Mouse (Mus musculus): Measurements from ENCODE around the gene Aspa. TPM values are rescaled to one million over a fixed set of nuclear protein-coding genes. Genes with fewer than 3 reads are reported as not detected.

Aspa gene
- polyA plus RNA-seq (2012; rRNA removed): 3.1 and 3.6 TPM in 2 replicates

GRCm38 (mm10) chr11:73329442-73329841 is at the start of gene Aspa, which contains the start of the genes Gm49340 and Spata22:
Gene Aspa, minus strand, starts transcription at chr11:73329596.
Gene Gm49340, plus strand, starts transcription at chr11:73329741.
Gene Spata22, plus strand, starts transcription at chr11:73329741.
- Histone ChIP-seq H3K4me1 (ENCODE audit: control insufficient read depth, insufficient read depth, low read length) (peaks cover 2% of the 10 kb centered on the region; the same call in 1 of the 2 replicates), H3K27ac (ENCODE audit: control insufficient read depth, insufficient read depth, low read depth, low read length) (peak within 1 kb of the TSS; percentile 83), H3K27me3 (ENCODE audit: control insufficient read depth, insufficient read depth, low read length) (no peaks in the 10 kb centered on the region), H3K36me3 (ENCODE audit: control insufficient read depth, insufficient read depth, low read length) (no peaks in the 10 kb centered on the region), H3K4me3 (ENCODE audit: control insufficient read depth, low read depth, low read length) (peak within 1 kb of the TSS; percentile 89)
- TF ChIP-seq POLR2A (IDR thresholded peaks at IDR 0.05; ENCODE audit: control insufficient read depth, low read depth, low read length): peak; percentile 57; the same call in 1 of the 2 replicates
- TF ChIP-seq CTCF (IDR thresholded peaks at IDR 0.05; ENCODE audit: control insufficient read depth, insufficient read depth, insufficient replicate concordance, low read depth, low read length): no peak

GRCm38 (mm10) chr11:73370946-73371345 is 41.5 kb upstream of the Aspa start, which contains the start of gene Olfr376:
Gene Olfr376, plus strand, starts transcription at chr11:73371246.
- Histone ChIP-seq H3K4me3 (ENCODE audit: control insufficient read depth, low read depth, low read length) (no peak within 1 kb of the TSS), H3K36me3 (ENCODE audit: control insufficient read depth, insufficient read depth, low read length) (no peaks in the 10 kb centered on the region), H3K4me1 (ENCODE audit: control insufficient read depth, insufficient read depth, low read length) (no peaks in the 10 kb centered on the region), H3K27me3 (ENCODE audit: control insufficient read depth, insufficient read depth, low read length) (no peaks in the 10 kb centered on the region), H3K27ac (ENCODE audit: control insufficient read depth, insufficient read depth, low read depth, low read length) (no peak within 1 kb of the TSS)
- no peak for TF ChIP-seq POLR2A (IDR thresholded peaks at IDR 0.05; ENCODE audit: control insufficient read depth, low read depth, low read length)
- no peak for TF ChIP-seq CTCF (IDR thresholded peaks at IDR 0.05; ENCODE audit: control insufficient read depth, insufficient read depth, insufficient replicate concordance, low read depth, low read length)

GRCm38 (mm10) chr11:73350483-73350882 is 21.1 kb upstream of the Aspa start, which contains the start of gene Olfr20:
Gene Olfr20, plus strand, starts transcription at chr11:73350783.
- Histone ChIP-seq H3K4me1 (ENCODE audit: control insufficient read depth, insufficient read depth, low read length) (no peaks in the 10 kb centered on the region), H3K27me3 (ENCODE audit: control insufficient read depth, insufficient read depth, low read length) (no peaks in the 10 kb centered on the region), H3K36me3 (ENCODE audit: control insufficient read depth, insufficient read depth, low read length) (no peaks in the 10 kb centered on the region), H3K27ac (ENCODE audit: control insufficient read depth, insufficient read depth, low read depth, low read length) (no peak within 1 kb of the TSS), H3K4me3 (ENCODE audit: control insufficient read depth, low read depth, low read length) (no peak within 1 kb of the TSS)
- no peak for TF ChIP-seq CTCF (IDR thresholded peaks at IDR 0.05; ENCODE audit: control insufficient read depth, insufficient read depth, insufficient replicate concordance, low read depth, low read length)
- no peak for TF ChIP-seq POLR2A (IDR thresholded peaks at IDR 0.05; ENCODE audit: control insufficient read depth, low read depth, low read length)

- Histone ChIP-seq H3K27me3 (ENCODE audit: control insufficient read depth, insufficient read depth, low read length) (no peaks in the 10 kb centered on the region), H3K4me3 (ENCODE audit: control insufficient read depth, low read depth, low read length) (no peak overlapping the region), H3K36me3 (ENCODE audit: control insufficient read depth, insufficient read depth, low read length) (no peaks in the 10 kb centered on the region), H3K4me1 (ENCODE audit: control insufficient read depth, insufficient read depth, low read length) (no peaks in the 10 kb centered on the region), H3K27ac (ENCODE audit: control insufficient read depth, insufficient read depth, low read depth, low read length) (no peak overlapping the region)
- TF ChIP-seq CTCF (IDR thresholded peaks at IDR 0.05; ENCODE audit: control insufficient read depth, insufficient read depth, insufficient replicate concordance, low read depth, low read length) (no peak), POLR2A (IDR thresholded peaks at IDR 0.05; ENCODE audit: control insufficient read depth, low read depth, low read length) (no peak)
These were observed 7.5 kb upstream of the Aspa start for GRCm38 (mm10) chr11:73336919-73337318.

- Histone ChIP-seq H3K27ac (ENCODE audit: control insufficient read depth, insufficient read depth, low read depth, low read length) (no peak overlapping the region), H3K4me1 (ENCODE audit: control insufficient read depth, insufficient read depth, low read length) (peaks cover 2% of the 10 kb centered on the region; the same call in 1 of the 2 replicates), H3K36me3 (ENCODE audit: control insufficient read depth, insufficient read depth, low read length) (no peaks in the 10 kb centered on the region), H3K4me3 (ENCODE audit: control insufficient read depth, low read depth, low read length) (no peak overlapping the region), H3K27me3 (ENCODE audit: control insufficient read depth, insufficient read depth, low read length) (no peaks in the 10 kb centered on the region)
- TF ChIP-seq POLR2A (IDR thresholded peaks at IDR 0.05; ENCODE audit: control insufficient read depth, low read depth, low read length) (no peak), CTCF (IDR thresholded peaks at IDR 0.05; ENCODE audit: control insufficient read depth, insufficient read depth, insufficient replicate concordance, low read depth, low read length) (no peak)
These were observed 4.0 kb upstream of the Aspa start for GRCm38 (mm10) chr11:73333357-73333756.

GRCm38 (mm10) chr11:73327361-73327760 is 2.0 kb downstream of the Aspa start:
- no peak for TF ChIP-seq CTCF (IDR thresholded peaks at IDR 0.05; ENCODE audit: control insufficient read depth, insufficient read depth, insufficient replicate concordance, low read depth, low read length)
- no peak for TF ChIP-seq POLR2A (IDR thresholded peaks at IDR 0.05; ENCODE audit: control insufficient read depth, low read depth, low read length)
- Histone ChIP-seq H3K27ac (ENCODE audit: control insufficient read depth, insufficient read depth, low read depth, low read length) (no peak overlapping the region), H3K4me3 (ENCODE audit: control insufficient read depth, low read depth, low read length) (no peak overlapping the region), H3K4me1 (ENCODE audit: control insufficient read depth, insufficient read depth, low read length) (peaks cover 2% of the 10 kb centered on the region; the same call in 1 of the 2 replicates), H3K27me3 (ENCODE audit: control insufficient read depth, insufficient read depth, low read length) (no peaks in the 10 kb centered on the region), H3K36me3 (ENCODE audit: control insufficient read depth, insufficient read depth, low read length) (no peaks in the 10 kb centered on the region)

GRCm38 (mm10) chr11:73326485-73326886 is 2.9 kb downstream of the Aspa start:
- Histone ChIP-seq H3K4me3 (ENCODE audit: control insufficient read depth, low read depth, low read length) (no peak overlapping the region), H3K4me1 (ENCODE audit: control insufficient read depth, insufficient read depth, low read length) (peaks cover 2% of the 10 kb centered on the region; the same call in 1 of the 2 replicates), H3K27me3 (ENCODE audit: control insufficient read depth, insufficient read depth, low read length) (no peaks in the 10 kb centered on the region), H3K27ac (ENCODE audit: control insufficient read depth, insufficient read depth, low read depth, low read length) (no peak overlapping the region), H3K36me3 (ENCODE audit: control insufficient read depth, insufficient read depth, low read length) (no peaks in the 10 kb centered on the region)
- TF ChIP-seq CTCF (IDR thresholded peaks at IDR 0.05; ENCODE audit: control insufficient read depth, insufficient read depth, insufficient replicate concordance, low read depth, low read length) (no peak), POLR2A (IDR thresholded peaks at IDR 0.05; ENCODE audit: control insufficient read depth, low read depth, low read length) (no peak)

Measured in testis, adult 2 months (tissue).